Mouse (Mus musculus): Measurements from ENCODE around the gene Atf2.
"Not testable (repeated sequence)": the region's sequence is repeated elsewhere in the genome, so short reads cannot be mapped to it uniquely, and the experiment has no call there.

- TF ChIP-seq POLR2A (IDR thresholded peaks at IDR 0.05; ENCODE audit: low read depth, low read length); CTCF (conservative IDR thresholded peaks at IDR 0.05; ENCODE audit: insufficient read depth, insufficient read length, low read depth, low read length): not testable (repeated sequence)
Observed at GRCm38 (mm10) chr2:73902328-73902727, 9.9 kb upstream of the Atf2 start.

All from kidney, adult 2 months (tissue).